Mouse (Mus musculus): ENCODE measurements around the gene Msi2. TPM values are rescaled to one million over a fixed set of nuclear protein-coding genes. Genes with fewer than 3 reads are reported as not detected.

Gene Msi2
- polyA plus RNA-seq, 1 experiment from 2014 or later, result 13.1 TPM

DNA sequence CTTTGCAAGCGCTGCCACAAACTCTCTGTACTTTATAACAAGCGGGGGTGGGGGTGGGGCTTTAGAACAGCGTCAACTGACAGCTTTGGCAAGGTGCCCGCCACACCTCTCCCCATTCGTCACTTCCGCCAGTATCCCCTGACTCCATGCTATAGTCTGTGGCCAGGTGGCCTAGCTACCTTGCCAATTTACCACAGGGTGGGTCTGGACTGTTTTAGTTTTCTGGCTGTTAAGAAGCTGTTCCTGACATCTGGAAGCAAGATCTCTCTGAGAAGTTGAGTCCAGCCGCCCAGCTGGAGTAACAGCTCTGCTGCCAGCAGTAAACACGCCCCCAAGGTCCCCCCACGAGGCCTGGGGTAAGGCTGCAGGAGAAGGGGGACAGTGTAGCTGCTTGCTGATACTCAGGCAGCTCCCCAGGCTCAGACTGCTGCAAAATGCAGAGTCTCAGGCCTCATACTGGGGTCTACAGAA is 292.6 kb downstream of the Msi2 start:
- Histone ChIP-seq H3K4me1 (peaks cover 66% of the 10 kb centered on the region), H3K4me3 (no peak overlapping the region), H3K27ac (peak overlapping the region; percentile 44), H3K4me2 (peak overlapping the region; percentile 17; the same call in 1 of the 2 replicates), H3K9ac (no peak overlapping the region), H3K9me3 (no peaks in the 10 kb centered on the region), H3K27me3 (peaks cover 3% of the 10 kb centered on the region; the same call in 1 of the 2 replicates), H3K36me3 (no peaks in the 10 kb centered on the region)
- WGBS, result 5% methylated on average over 9 of the region's 9 CpGs
- peak; percentile 81 for ATAC-seq (ENCODE audit: insufficient number of reproducible peaks, low FRiP score, low TSS enrichment, low read depth)

DNA sequence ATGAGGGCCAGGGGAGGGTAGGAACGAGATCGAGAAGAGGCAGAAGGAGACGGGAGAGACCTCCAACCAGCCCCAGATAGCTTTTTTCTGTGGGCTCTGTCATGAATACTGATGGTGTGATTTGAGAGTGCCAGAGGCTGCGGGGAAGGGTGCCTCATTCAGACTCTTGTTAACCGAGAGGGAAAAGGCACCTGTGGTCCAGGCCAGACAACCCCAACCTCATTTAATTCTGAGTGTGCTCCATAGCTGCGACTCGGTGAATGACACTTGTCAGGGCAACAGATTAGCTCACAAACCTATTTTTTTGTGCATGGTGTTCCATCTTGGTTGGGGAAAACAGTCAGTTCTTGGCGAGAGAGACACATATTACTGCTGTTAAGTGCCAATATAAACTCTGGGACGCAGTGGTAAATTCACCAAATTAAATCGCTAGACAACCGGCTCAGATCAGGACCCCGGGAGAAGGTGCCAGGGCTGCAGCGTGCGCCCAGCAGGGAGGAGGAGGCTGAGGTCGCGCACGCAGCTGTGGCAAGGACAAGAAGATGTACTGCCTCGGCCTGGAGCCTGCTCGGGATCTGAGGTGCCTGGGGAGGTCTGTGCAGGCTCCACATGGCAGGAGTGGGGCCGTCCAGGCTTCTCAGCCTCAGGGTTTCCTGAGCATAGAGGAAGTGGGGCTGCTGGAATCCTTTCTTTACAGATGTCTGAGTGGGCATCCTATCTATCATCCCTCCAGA is 294.1 kb downstream of the Msi2 start:
- no peak overlapping the region for H3K27ac ChIP-seq
- no peaks in the 10 kb centered on the region for H3K9me3 ChIP-seq
- no peak overlapping the region for H3K4me3 ChIP-seq
- H3K9ac ChIP-seq, result no peak overlapping the region
- H3K4me1 ChIP-seq, result peaks cover 62% of the 10 kb centered on the region
- no peaks in the 10 kb centered on the region for H3K36me3 ChIP-seq
- no peak overlapping the region for H3K4me2 ChIP-seq
- no peak for ATAC-seq (ENCODE audit: insufficient number of reproducible peaks, low FRiP score, low TSS enrichment, low read depth)
- WGBS, result 47% methylated on average over 20 of the region's 20 CpGs
- H3K27me3 ChIP-seq, result no peaks in the 10 kb centered on the region; the same call in 1 of the 2 replicates

DNA sequence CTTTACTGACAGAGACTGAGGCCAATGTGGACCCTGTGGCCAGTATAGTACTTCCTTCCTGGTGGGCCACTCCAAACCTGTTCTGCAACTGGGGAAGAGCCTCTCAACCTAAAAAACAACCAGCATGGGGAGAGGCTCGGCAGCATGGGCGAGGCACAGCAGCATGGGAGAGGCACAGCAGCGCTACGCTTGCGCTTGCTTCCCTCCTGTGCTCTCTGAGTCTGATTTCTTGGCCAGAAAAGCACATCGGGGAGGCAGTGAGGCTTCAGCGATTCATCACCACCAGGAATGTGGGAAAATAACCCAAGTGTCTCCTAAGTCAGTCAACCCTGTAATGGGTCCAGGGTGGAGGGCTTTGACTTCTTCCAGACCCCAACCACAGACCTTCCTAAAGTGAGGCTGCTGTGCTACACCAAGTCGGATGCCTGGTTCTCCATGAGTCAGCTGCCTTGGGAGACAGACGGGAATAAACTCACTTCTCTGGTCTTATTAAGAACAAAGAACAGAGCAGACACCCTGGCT is 297.2 kb downstream of the Msi2 start:
- H3K27ac ChIP-seq, result no peak overlapping the region
- 53% methylated on average over 9 of the region's 9 CpGs for WGBS
- H3K36me3 ChIP-seq, result no peaks in the 10 kb centered on the region
- H3K4me3 ChIP-seq, result no peak overlapping the region
- no peak overlapping the region for H3K4me2 ChIP-seq
- ATAC-seq (ENCODE audit: insufficient number of reproducible peaks, low FRiP score, low TSS enrichment, low read depth), result no peak
- no peaks in the 10 kb centered on the region for H3K9me3 ChIP-seq
- H3K9ac ChIP-seq, result no peak overlapping the region
- H3K27me3 ChIP-seq, result no peaks in the 10 kb centered on the region; the same call in 1 of the 2 replicates
- peaks cover 52% of the 10 kb centered on the region for H3K4me1 ChIP-seq

DNA sequence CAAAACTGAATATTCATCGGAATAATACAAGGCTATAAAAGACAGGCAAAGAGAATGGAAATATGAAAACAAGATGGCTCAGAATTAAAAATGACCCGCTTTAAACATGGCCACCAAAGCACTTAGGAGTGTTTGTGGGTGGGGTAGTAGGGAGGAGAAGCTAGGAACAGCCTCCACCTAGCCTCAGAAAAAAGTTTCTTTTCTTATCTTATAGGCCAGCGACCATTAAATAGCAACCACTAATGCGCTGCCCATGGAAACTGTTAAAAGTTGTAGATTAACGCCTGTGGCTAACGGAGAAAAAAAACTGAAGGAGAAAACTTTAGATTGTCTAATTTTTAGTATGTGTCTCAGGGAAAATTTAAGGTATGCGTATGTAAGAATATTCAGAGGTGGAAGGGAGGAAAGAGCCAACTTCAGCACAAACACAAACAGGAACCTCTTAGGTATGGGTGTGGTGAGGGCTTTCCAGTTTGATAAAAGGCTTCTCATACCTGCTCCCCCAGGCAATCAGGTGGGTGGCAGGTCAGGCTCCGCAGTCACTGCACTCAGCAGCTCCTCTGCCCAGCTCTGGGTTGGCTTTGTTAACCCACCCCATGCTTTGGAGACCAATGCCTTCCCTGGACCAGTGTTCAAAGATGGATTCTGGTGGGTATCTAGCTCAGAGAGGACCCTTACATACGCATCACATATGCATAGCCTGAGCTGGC is 298.5 kb downstream of the Msi2 start:
- 77% methylated on average over 9 of the region's 9 CpGs for WGBS
- peaks cover 39% of the 10 kb centered on the region for H3K4me1 ChIP-seq
- H3K9ac ChIP-seq, result no peak overlapping the region
- no peaks in the 10 kb centered on the region for H3K9me3 ChIP-seq
- no peak overlapping the region for H3K27ac ChIP-seq
- no peak overlapping the region for H3K4me2 ChIP-seq
- H3K36me3 ChIP-seq, result no peaks in the 10 kb centered on the region
- no peak overlapping the region for H3K4me3 ChIP-seq
- H3K27me3 ChIP-seq, result no peaks in the 10 kb centered on the region; the same call in 1 of the 2 replicates
- ATAC-seq (ENCODE audit: insufficient number of reproducible peaks, low FRiP score, low TSS enrichment, low read depth), result no peak

DNA sequence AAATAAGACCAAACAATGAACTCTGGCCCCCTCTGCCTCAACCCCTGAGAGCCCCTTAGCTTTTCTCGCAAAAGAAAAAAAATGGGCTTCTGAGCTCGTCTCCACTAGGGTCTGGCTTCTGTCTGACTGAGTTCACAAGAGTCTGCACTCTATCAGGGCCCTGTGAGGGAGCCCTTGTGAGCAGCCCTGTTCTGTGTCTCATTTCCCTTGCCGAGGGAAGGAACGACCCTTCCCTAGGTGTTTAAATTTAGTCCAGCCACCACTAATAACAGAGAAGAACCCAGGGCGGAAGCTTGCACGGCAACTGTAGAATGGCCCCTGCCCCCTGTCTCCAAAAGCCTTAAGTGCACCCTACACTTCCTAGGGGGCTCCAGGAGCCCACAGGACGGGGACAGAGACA is 299.2 kb downstream of the Msi2 start:
- no peak for ATAC-seq (ENCODE audit: insufficient number of reproducible peaks, low FRiP score, low TSS enrichment, low read depth)
- no peak overlapping the region for H3K4me3 ChIP-seq
- H3K27me3 ChIP-seq, result no peaks in the 10 kb centered on the region; the same call in 1 of the 2 replicates
- no peak overlapping the region for H3K27ac ChIP-seq
- no peak overlapping the region for H3K9ac ChIP-seq
- H3K9me3 ChIP-seq, result no peaks in the 10 kb centered on the region
- 35% methylated on average over 7 of the region's 7 CpGs for WGBS
- H3K4me2 ChIP-seq, result no peak overlapping the region
- no peaks in the 10 kb centered on the region for H3K36me3 ChIP-seq
- peaks cover 39% of the 10 kb centered on the region for H3K4me1 ChIP-seq

DNA sequence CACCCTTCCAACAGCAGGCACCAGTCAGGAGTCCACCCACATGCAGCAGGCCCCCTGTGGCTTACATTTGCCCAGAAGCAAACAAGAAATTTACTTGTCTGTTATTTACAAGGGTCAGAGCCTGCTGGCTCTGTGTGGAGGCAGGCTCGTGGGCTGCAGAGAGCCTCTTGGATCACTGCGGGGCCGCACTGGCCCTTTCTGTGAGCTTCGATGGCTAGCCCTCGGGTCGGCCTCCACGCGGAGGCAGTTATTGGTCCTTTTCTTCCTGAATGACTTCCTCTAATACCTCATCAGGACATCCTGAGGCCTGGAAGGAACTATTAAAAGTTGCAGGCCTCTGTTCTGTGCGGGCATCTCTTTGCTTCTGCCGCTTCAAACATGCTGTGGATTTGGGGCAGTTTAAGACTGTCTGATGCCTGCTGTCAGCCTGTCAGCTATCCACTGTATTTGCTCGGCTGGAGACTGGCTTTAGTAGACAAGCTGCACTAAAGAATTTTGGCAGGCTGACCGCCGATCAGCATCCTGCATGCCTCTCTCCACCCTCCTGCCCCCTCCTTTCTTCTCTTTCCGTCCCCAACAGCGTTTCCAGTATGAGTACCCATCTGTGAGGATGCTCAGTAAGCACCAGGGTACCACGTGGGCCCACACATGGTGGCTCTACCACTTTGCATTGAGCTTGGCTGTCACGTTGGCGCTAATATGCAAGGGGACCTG is 304.0 kb downstream of the Msi2 start:
- Histone ChIP-seq H3K27ac (no peak overlapping the region), H3K4me2 (no peak overlapping the region), H3K4me1 (peaks cover 13% of the 10 kb centered on the region), H3K27me3 (no peaks in the 10 kb centered on the region), H3K9ac (no peak overlapping the region), H3K9me3 (no peaks in the 10 kb centered on the region), H3K36me3 (no peaks in the 10 kb centered on the region), H3K4me3 (no peak overlapping the region)
- WGBS, result 39% methylated on average over 18 of the region's 18 CpGs
- no peak for ATAC-seq (ENCODE audit: insufficient number of reproducible peaks, low FRiP score, low TSS enrichment, low read depth)

DNA sequence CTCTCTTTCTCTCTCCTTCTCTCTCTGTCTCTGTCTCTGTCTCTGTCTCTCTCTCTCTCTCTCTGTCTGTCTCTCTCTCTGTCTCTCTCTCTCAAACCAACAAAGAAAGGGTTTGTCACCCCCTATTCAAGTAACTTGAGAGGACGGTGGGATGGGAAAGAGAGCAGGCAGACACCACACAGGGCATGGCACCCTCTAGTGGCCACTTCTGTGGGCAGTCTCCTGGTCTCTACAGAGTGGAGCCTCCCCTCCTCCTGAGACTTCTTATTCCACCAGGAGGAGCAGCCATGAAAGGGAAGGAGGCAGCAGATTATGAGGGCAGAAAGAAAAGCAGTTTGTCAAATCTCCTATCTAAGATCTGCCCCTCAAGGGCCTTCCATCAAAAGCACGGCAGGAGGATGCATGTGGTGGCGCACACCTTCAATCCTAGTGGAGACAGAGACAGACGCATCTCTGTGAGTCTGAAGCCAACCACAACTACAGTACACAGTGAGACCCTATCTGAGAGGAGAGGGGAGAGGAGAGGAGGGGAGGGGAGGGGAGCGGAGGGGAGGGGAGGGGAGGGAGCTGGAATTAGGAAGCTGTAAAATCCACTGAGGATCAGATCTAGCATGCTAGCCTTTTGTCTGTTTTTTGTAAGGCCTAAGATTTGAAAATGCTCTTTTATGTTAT is 305.8 kb downstream of the Msi2 start:
- H3K27me3 ChIP-seq, result no peaks in the 10 kb centered on the region
- no peak overlapping the region for H3K4me2 ChIP-seq
- 44% methylated on average over 5 of the region's 5 CpGs for WGBS
- H3K36me3 ChIP-seq, result no peaks in the 10 kb centered on the region
- no peaks in the 10 kb centered on the region for H3K9me3 ChIP-seq
- ATAC-seq (ENCODE audit: insufficient number of reproducible peaks, low FRiP score, low TSS enrichment, low read depth), result no peak
- no peak overlapping the region for H3K9ac ChIP-seq
- peaks cover 10% of the 10 kb centered on the region for H3K4me1 ChIP-seq
- H3K4me3 ChIP-seq, result no peak overlapping the region
- H3K27ac ChIP-seq, result no peak overlapping the region

DNA sequence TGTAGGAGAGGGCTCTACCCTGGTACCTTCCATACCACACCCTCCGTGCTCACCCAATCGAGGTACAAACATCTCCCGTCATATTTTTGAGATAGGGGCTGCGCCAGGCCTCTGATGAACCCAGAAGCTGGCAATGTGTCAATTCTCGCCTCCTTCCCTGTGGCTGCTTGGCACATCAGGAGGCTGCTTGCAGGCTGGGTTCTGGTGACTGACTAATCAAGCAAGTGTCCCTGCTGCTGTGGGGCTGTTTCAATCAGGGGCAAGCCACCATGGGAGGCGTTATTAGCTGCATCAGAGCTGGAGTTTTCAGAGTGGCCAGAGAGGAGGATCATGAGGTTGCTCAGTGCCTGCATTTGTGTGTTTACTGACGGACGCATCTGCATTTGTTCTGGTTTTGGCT is 310.0 kb downstream of the Msi2 start:
- 88% methylated on average over 8 of the region's 8 CpGs for WGBS

DNA sequence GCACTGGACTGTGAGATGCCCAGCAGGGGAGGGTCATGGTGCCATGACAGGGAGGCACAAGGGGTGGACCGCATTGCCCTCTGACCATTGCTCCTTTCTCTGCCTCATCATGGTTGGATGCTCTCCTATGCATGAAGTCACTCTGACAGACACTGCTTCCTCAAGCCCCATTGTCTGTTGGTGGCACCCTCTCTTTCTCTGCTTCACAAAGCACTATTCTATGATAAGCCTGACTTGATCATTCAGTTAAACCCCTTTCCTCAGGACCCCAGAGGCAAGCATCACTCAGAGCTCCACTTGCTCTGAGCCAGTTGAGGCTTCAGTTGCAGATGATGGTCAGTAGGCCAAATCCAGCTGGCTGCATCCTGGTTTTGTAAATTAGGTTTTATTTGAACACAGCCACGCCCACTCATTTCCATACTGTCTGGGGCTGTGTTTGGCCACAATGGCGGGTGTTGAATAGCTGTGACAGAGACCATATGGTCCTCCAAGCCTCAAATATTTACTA is 311.9 kb downstream of the Msi2 start:
- Histone ChIP-seq H3K9ac (no peak overlapping the region), H3K27me3 (no peaks in the 10 kb centered on the region), H3K9me3 (no peaks in the 10 kb centered on the region), H3K36me3 (no peaks in the 10 kb centered on the region), H3K4me3 (no peak overlapping the region), H3K27ac (no peak overlapping the region), H3K4me2 (no peak overlapping the region), H3K4me1 (peaks cover 22% of the 10 kb centered on the region)
- WGBS, result 75% methylated on average over 3 of the region's 3 CpGs
- ATAC-seq (ENCODE audit: insufficient number of reproducible peaks, low FRiP score, low TSS enrichment, low read depth), result no peak

More for the DNA sequence above, 310.0 kb downstream of the Msi2 start:
- H3K4me1 ChIP-seq, result peaks cover 22% of the 10 kb centered on the region
- H3K27me3 ChIP-seq, result no peaks in the 10 kb centered on the region
- no peak overlapping the region for H3K9ac ChIP-seq
- no peaks in the 10 kb centered on the region for H3K36me3 ChIP-seq
- H3K27ac ChIP-seq, result no peak overlapping the region
- H3K4me3 ChIP-seq, result no peak overlapping the region
- H3K9me3 ChIP-seq, result no peaks in the 10 kb centered on the region
- no peak for ATAC-seq (ENCODE audit: insufficient number of reproducible peaks, low FRiP score, low TSS enrichment, low read depth)
- H3K4me2 ChIP-seq, result no peak overlapping the region

DNA sequence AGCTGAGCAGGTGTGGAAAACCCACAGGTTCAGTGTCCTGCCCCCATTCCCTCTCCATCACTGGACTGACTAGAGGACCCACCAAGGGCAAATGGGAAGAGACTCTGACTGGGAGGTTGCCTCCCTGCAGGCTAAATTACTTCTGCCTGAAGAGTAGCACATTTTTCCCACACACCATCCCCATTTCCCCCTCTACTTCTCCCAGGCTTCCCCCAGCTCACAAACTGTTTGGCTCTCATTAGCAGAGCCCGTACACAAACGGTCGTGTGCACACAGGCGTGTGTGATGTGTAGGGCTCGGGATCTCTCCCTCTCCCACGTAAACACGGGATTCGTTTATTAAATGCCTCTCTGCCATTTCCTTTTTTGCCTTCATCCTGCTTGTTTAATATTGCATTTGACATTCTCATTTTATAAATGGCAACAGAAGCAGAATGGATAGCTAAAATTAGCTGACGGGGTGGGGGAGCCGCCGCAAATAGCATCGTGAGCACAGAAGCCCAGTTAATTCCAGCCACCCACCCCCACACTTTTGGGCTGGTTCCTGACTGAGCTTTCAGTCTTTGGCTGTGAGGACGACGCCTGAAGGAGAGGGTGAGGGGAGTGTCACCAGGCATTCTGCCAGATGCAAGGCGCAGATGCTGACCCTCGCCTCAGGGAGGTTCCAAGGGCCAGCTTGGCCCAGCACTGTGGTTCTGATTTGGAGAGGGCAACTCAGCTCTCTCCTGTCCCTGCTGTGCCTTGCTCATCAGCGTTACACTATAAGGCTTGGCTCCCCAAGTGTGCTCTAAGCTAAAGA is 313.3 kb downstream of the Msi2 start:
- no peak overlapping the region for H3K9ac ChIP-seq
- H3K4me3 ChIP-seq, result no peak overlapping the region
- no peaks in the 10 kb centered on the region for H3K27me3 ChIP-seq
- H3K4me1 ChIP-seq, result peaks cover 25% of the 10 kb centered on the region
- no peak overlapping the region for H3K27ac ChIP-seq
- peak; percentile 46; the same call in 1 of the 2 replicates for ATAC-seq (ENCODE audit: insufficient number of reproducible peaks, low FRiP score, low TSS enrichment, low read depth)
- 0 out of 2 replicates have a peak overlapping the region, but pooled peaks have one; percentile 10 for H3K4me2 ChIP-seq
- H3K36me3 ChIP-seq, result no peaks in the 10 kb centered on the region
- no peaks in the 10 kb centered on the region for H3K9me3 ChIP-seq
- 26% methylated on average over 17 of the region's 17 CpGs for WGBS
